Mouse (Mus musculus) embryonic facial prominence, embryonic 13.5 days (tissue): ENCODE data around the gene Tagln3. TPM values are rescaled to one million over a fixed set of nuclear protein-coding genes. Genes with fewer than 3 reads are reported as not detected.
A peak's percentile ranks its signal among the peaks of the same experiment; 100 is the strongest.

Experiments
- ATAC-seq: fragments of 200-750 bp; cut with Nextera tagmentation; 2 replicates; pipeline ENCODE4 v1.8.0; 2017; ENCODE audit warnings: low read depth; ENCODE audit not compliant: insufficient number of reproducible peaks, insufficient read depth, low FRiP score, low TSS enrichment
- H3K27ac ChIP-seq: fragments of 300-500 bp; sonication (generic); 2 replicates; pipeline ENCODE4 v1.5.1; 2015; ENCODE audit warnings: moderate library complexity, mild to moderate bottlenecking, inconsistent platforms
- H3K27me3 ChIP-seq: fragments of 300-500 bp; sonication (generic); 2 replicates; pipeline ENCODE4 v1.6.1; 2015; ENCODE audit warnings: mild to moderate bottlenecking, inconsistent platforms
- H3K36me3 ChIP-seq: fragments of 300-500 bp; sonication (generic); 2 replicates; pipeline ENCODE4 v1.6.1; 2015; ENCODE audit warnings: mild to moderate bottlenecking, inconsistent platforms
- H3K4me1 ChIP-seq: fragments of 300-500 bp; sonication (generic); 2 replicates; pipeline ENCODE4 v1.6.1; 2015; ENCODE audit warnings: inconsistent platforms
- H3K4me2 ChIP-seq: fragments of 300-500 bp; sonication (generic); 2 replicates; pipeline ENCODE4 v1.6.1; 2015; ENCODE audit warnings: moderate library complexity, mild to moderate bottlenecking, inconsistent platforms
- H3K4me3 ChIP-seq: fragments of 300-500 bp; sonication (generic); 2 replicates; pipeline ENCODE4 v1.5.1; 2015; ENCODE audit warnings: mild to moderate bottlenecking, inconsistent platforms
- H3K9ac ChIP-seq: fragments of 300-500 bp; sonication (generic); 2 replicates; pipeline ENCODE4 v1.6.1; 2015; ENCODE audit warnings: mild to moderate bottlenecking, inconsistent platforms
- H3K9me3 ChIP-seq: fragments of 300-500 bp; sonication (generic); 2 replicates; pipeline ENCODE4 v1.6.1; 2016; ENCODE audit warnings: inconsistent platforms
- WGBS: fragments of 180-500 bp; shearing (Covaris S2); methylation state at CpG from one replicate; pipeline ENCODE4 v1.1.7; 2015; ENCODE audit warnings: mixed read lengths; 5-methylcytosine and 5-hydroxymethylcytosine counted together
- polyA plus RNA-seq: library from polyadenylated mRNA; unstranded; fragments of >200 nt; fragmentation: Nextera tagmentation; extraction: Ambion mirVana; gene quantifications from 2 replicates; pipeline ENCODE4 v1.2.1, GENCODE M21; 2015

Tagln3 gene
- polyA plus RNA-seq: 22.2 and 25.4 TPM in 2 replicates

- peak within 1 kb of the TSS; percentile 88 for H3K4me2 ChIP-seq
- H3K36me3 ChIP-seq: peaks cover 20% of the 10 kb centered on the region
- under 1% methylated on average over 30 of the region's 30 CpGs for WGBS
- ATAC-seq: peak; percentile 70; the same call in 1 of the 2 replicates
- no peaks in the 10 kb centered on the region for H3K27me3 ChIP-seq
- peak within 1 kb of the TSS; percentile 59 for H3K4me3 ChIP-seq
- peak within 1 kb of the TSS; percentile 82 for H3K9ac ChIP-seq
- H3K9me3 ChIP-seq: no peaks in the 10 kb centered on the region
- H3K4me1 ChIP-seq: peaks cover 20% of the 10 kb centered on the region
- H3K27ac ChIP-seq: peak within 1 kb of the TSS; percentile 22; the same call in 1 of the 2 replicates
These were observed at the start of gene Tagln3 for GRCm38 (mm10) chr16:45724061-45724741. TSS of gene Tagln3 (minus strand) at chr16:45724608.

GRCm38 (mm10) chr16:45770914-45771313 is 46.5 kb upstream of the Tagln3 start:
- Histone ChIP-seq H3K9ac (no peak overlapping the region), H3K27me3 (no peaks in the 10 kb centered on the region), H3K27ac (no peak overlapping the region), H3K4me1 (no peaks in the 10 kb centered on the region), H3K9me3 (no peaks in the 10 kb centered on the region), H3K4me3 (no peak overlapping the region), H3K4me2 (no peak overlapping the region), H3K36me3 (peaks cover 68% of the 10 kb centered on the region)
- ATAC-seq: no peak
- WGBS: 97% methylated on average over 6 of the region's 6 CpGs

- Histone ChIP-seq H3K4me1 (no peaks in the 10 kb centered on the region), H3K4me3 (no peak overlapping the region), H3K36me3 (peaks cover 46% of the 10 kb centered on the region), H3K9me3 (no peaks in the 10 kb centered on the region), H3K27ac (no peak overlapping the region), H3K4me2 (no peak overlapping the region), H3K27me3 (no peaks in the 10 kb centered on the region), H3K9ac (no peak overlapping the region)
- WGBS: 79% methylated on average over 10 of the region's 10 CpGs
- ATAC-seq: no peak
These were observed 43.6 kb upstream of the Tagln3 start for GRCm38 (mm10) chr16:45767853-45768640.

- H3K9ac ChIP-seq: no peak overlapping the region
- no peaks in the 10 kb centered on the region for H3K4me1 ChIP-seq
- no peaks in the 10 kb centered on the region for H3K9me3 ChIP-seq
- H3K4me3 ChIP-seq: no peak overlapping the region
- H3K4me2 ChIP-seq: no peak overlapping the region
- no peak overlapping the region for H3K27ac ChIP-seq
- WGBS: 58% methylated on average over 4 of the region's 4 CpGs
- no peak for ATAC-seq
- peaks cover 49% of the 10 kb centered on the region for H3K36me3 ChIP-seq
- H3K27me3 ChIP-seq: no peaks in the 10 kb centered on the region
These were observed 43.0 kb upstream of the Tagln3 start for GRCm38 (mm10) chr16:45767434-45767833.

GRCm38 (mm10) chr16:45765801-45766494 is 41.5 kb upstream of the Tagln3 start:
- no peak for ATAC-seq
- H3K9ac ChIP-seq: no peak overlapping the region
- H3K4me3 ChIP-seq: no peak overlapping the region
- H3K27ac ChIP-seq: no peak overlapping the region
- no peak overlapping the region for H3K4me2 ChIP-seq
- WGBS: 73% methylated on average over 7 of the region's 7 CpGs
- no peaks in the 10 kb centered on the region for H3K9me3 ChIP-seq
- no peaks in the 10 kb centered on the region for H3K4me1 ChIP-seq
- no peaks in the 10 kb centered on the region for H3K27me3 ChIP-seq
- peaks cover 40% of the 10 kb centered on the region for H3K36me3 ChIP-seq

GRCm38 (mm10) chr16:45765102-45765501 is 40.7 kb upstream of the Tagln3 start:
- Histone ChIP-seq H3K9ac (no peak overlapping the region), H3K4me3 (no peak overlapping the region), H3K36me3 (peaks cover 39% of the 10 kb centered on the region), H3K27me3 (no peaks in the 10 kb centered on the region), H3K27ac (no peak overlapping the region), H3K9me3 (no peaks in the 10 kb centered on the region), H3K4me1 (no peaks in the 10 kb centered on the region), H3K4me2 (no peak overlapping the region)
- WGBS: 89% methylated on average over 3 of the region's 3 CpGs
- ATAC-seq: no peak

- Histone ChIP-seq H3K4me2 (no peak overlapping the region), H3K27ac (no peak overlapping the region), H3K27me3 (no peaks in the 10 kb centered on the region), H3K4me3 (no peak overlapping the region), H3K9me3 (no peaks in the 10 kb centered on the region), H3K4me1 (no peaks in the 10 kb centered on the region), H3K9ac (no peak overlapping the region), H3K36me3 (peaks cover 39% of the 10 kb centered on the region)
- 64% methylated on average over 13 of the region's 13 CpGs for WGBS
- no peak for ATAC-seq
These were observed 38.6 kb upstream of the Tagln3 start for GRCm38 (mm10) chr16:45762859-45763505.

- no peaks in the 10 kb centered on the region for H3K9me3 ChIP-seq
- H3K27me3 ChIP-seq: no peaks in the 10 kb centered on the region
- 79% methylated on average over 1 of the region's 1 CpGs for WGBS
- no peak overlapping the region for H3K27ac ChIP-seq
- peaks cover 39% of the 10 kb centered on the region for H3K36me3 ChIP-seq
- no peak for ATAC-seq
- H3K4me2 ChIP-seq: no peak overlapping the region
- H3K4me3 ChIP-seq: no peak overlapping the region
- no peaks in the 10 kb centered on the region for H3K4me1 ChIP-seq
- no peak overlapping the region for H3K9ac ChIP-seq
These were observed 37.0 kb upstream of the Tagln3 start for GRCm38 (mm10) chr16:45761425-45761824.

GRCm38 (mm10) chr16:45758726-45759269 is 34.4 kb upstream of the Tagln3 start:
- Histone ChIP-seq H3K9me3 (no peaks in the 10 kb centered on the region), H3K9ac (no peak overlapping the region), H3K36me3 (peaks cover 35% of the 10 kb centered on the region), H3K4me2 (no peak overlapping the region), H3K27ac (no peak overlapping the region), H3K4me3 (no peak overlapping the region), H3K4me1 (no peaks in the 10 kb centered on the region), H3K27me3 (no peaks in the 10 kb centered on the region)
- WGBS: 83% methylated on average over 9 of the region's 9 CpGs
- no peak for ATAC-seq

GRCm38 (mm10) chr16:45757421-45758078 is 33.1 kb upstream of the Tagln3 start:
- Histone ChIP-seq H3K4me3 (no peak overlapping the region), H3K36me3 (peaks cover 27% of the 10 kb centered on the region), H3K9ac (no peak overlapping the region), H3K27me3 (no peaks in the 10 kb centered on the region), H3K4me2 (no peak overlapping the region), H3K9me3 (no peaks in the 10 kb centered on the region), H3K27ac (peak overlapping the region; percentile 24; the same call in 1 of the 2 replicates), H3K4me1 (no peaks in the 10 kb centered on the region)
- ATAC-seq: no peak
- 84% methylated on average over 12 of the region's 12 CpGs for WGBS
